Mouse (Mus musculus) ES-E14 (cell line): ENCODE measurements around the gene Olfr1368. TPM values are rescaled to one million over a fixed set of nuclear protein-coding genes. Genes with fewer than 3 reads are reported as not detected.

Source experiments
- DNase-seq: peaks from one replicate; pipeline ENCODE4 v3.0.0-alpha.2; 2013; ENCODE audit warnings: low read depth, low spot score
- H3K27ac ChIP-seq: 2 replicates; pipeline ENCODE4 v1.5.1; 2012; ENCODE audit warnings: low read depth, mild to moderate bottlenecking, low read length, moderate library complexity, mixed read lengths; ENCODE audit not compliant: poor library complexity, insufficient read depth, severe bottlenecking
- H3K36me3 ChIP-seq: 2 replicates; pipeline ENCODE4 v1.6.1; 2012; ENCODE audit warnings: mild to moderate bottlenecking, low read length, moderate library complexity, mixed read lengths; ENCODE audit not compliant: control insufficient read depth, poor library complexity, insufficient read depth, severe bottlenecking
- H3K4me1 ChIP-seq, 2 experiments: fragments of 150-350 bp in 1 of 2; sonication (generic) in 1 of 2; 2 replicates each; pipeline ENCODE4 v1.6.1; 2012; ENCODE audit warnings: low read length in 2 of 2, mild to moderate bottlenecking in 1 of 2, mixed read lengths in 1 of 2; ENCODE audit not compliant: control insufficient read depth in 2 of 2, insufficient read depth in 2 of 2, poor library complexity in 1 of 2
- H3K4me3 ChIP-seq, 2 experiments: fragments of 150-350 bp in 1 of 2; sonication (generic) in 1 of 2; 2 replicates each; pipeline ENCODE4 v1.5.1; 2012; ENCODE audit warnings: low read length in 2 of 2, low read depth in 1 of 2, mild to moderate bottlenecking in 1 of 2, mixed read lengths in 1 of 2; ENCODE audit not compliant: insufficient read depth in 1 of 2, poor library complexity in 1 of 2, severe bottlenecking in 1 of 2
- H3K9ac ChIP-seq: 2 replicates; pipeline ENCODE4 v1.6.1; 2012; ENCODE audit warnings: low read depth, mild to moderate bottlenecking, low read length, mixed read lengths; ENCODE audit not compliant: poor library complexity, insufficient read depth, severe bottlenecking
- H3K9me3 ChIP-seq: fragments of 150-350 bp; sonication (generic); 2 replicates; pipeline ENCODE4 v1.6.1; 2012; ENCODE audit warnings: low read depth, mild to moderate bottlenecking, low read length; ENCODE audit not compliant: control insufficient read depth, insufficient read depth
- CHD2 ChIP-seq: IDR thresholded peaks from 2 replicates; pipeline ENCODE4 v1.6.1; 2014; ENCODE audit warnings: mild to moderate bottlenecking, low read depth, low read length, inconsistent platforms
- HCFC1 ChIP-seq: IDR thresholded peaks from 2 replicates; pipeline ENCODE4 v1.6.1; 2012; ENCODE audit warnings: low read length, inconsistent platforms, borderline replicate concordance; ENCODE audit not compliant: insufficient read depth
- MAFK ChIP-seq: IDR thresholded peaks from 2 replicates; pipeline ENCODE4 v1.6.1; 2014; ENCODE audit warnings: mild to moderate bottlenecking, low read depth, low read length, inconsistent platforms; ENCODE audit not compliant: insufficient read depth
- ZC3H11A ChIP-seq: IDR thresholded peaks from 2 replicates; pipeline ENCODE4 v1.6.1; 2012; ENCODE audit warnings: low read depth, mild to moderate bottlenecking, inconsistent platforms, low read length, borderline replicate concordance
- ZNF384 ChIP-seq: IDR thresholded peaks from 2 replicates; pipeline ENCODE4 v1.6.1; 2012; ENCODE audit warnings: low read depth, low read length, inconsistent platforms
- in situ Hi-C, 2 experiments: fragments of 600-800 bp; cut with MboI; formaldehyde crosslinking; loops; one replicate each; pipeline ENCODE4 v1.15.1; 2025; ENCODE audit warnings: low sequenced_read_pairs in 2 of 2, inconsistent platforms in 1 of 2; ENCODE audit not compliant: unreplicated experiment in 2 of 2
- total RNA-seq: library from RNA; depleted of rRNA; stranded (reverse); fragments of 300-350 nt; gene quantifications from 2 replicates; pipeline ENCODE4 v1.2.3, GENCODE M21; 2012

The Olfr1368 gene
- total RNA-seq, 1 experiment: not detected

DNA sequence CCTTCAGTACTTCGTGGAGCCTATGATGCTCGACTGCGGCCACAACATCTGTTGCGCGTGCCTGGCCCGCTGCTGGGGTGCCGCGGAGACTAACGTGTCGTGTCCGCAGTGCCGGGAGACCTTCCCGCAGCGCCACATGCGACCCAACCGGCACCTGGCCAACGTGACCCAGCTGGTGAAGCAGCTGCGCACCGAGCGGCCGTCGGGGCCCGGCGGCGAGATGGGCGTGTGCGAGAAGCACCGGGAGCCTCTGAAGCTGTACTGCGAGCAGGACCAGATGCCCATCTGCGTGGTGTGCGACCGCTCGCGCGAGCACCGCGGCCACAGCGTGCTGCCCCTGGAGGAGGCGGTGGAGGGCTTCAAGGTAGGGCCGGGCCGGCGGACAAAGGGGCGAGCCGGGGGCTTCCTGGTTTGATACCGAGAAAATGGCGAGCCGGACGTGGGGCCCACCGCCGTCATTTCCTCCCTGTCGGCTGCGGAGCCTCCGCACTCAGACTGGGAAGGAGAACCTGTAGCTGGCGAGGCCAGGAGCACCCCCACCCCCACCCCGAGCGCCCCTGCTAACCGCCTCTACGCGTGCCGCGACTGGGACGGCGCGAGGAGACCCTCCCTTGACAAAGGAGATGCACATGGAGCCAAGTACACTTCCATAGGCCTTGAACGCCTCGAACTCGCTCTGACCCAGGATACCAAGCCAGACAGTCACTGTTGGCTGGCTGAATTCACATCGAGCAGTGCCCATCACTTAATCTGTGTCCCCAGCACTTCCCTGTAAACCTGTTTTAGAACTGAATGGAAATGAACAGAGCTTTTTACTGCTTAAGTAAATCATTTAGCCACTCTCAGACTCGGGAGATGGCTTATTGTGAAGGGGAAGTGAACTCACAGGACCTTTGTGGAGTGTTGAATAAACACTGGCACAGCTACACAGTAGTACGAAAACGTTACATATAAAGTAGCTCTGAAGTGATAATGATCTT lies 35.2 kb upstream of the Olfr1368 start:
- H3K9ac ChIP-seq: peak overlapping the region; percentile 95
- in situ Hi-C loops: no loop called here

DNA sequence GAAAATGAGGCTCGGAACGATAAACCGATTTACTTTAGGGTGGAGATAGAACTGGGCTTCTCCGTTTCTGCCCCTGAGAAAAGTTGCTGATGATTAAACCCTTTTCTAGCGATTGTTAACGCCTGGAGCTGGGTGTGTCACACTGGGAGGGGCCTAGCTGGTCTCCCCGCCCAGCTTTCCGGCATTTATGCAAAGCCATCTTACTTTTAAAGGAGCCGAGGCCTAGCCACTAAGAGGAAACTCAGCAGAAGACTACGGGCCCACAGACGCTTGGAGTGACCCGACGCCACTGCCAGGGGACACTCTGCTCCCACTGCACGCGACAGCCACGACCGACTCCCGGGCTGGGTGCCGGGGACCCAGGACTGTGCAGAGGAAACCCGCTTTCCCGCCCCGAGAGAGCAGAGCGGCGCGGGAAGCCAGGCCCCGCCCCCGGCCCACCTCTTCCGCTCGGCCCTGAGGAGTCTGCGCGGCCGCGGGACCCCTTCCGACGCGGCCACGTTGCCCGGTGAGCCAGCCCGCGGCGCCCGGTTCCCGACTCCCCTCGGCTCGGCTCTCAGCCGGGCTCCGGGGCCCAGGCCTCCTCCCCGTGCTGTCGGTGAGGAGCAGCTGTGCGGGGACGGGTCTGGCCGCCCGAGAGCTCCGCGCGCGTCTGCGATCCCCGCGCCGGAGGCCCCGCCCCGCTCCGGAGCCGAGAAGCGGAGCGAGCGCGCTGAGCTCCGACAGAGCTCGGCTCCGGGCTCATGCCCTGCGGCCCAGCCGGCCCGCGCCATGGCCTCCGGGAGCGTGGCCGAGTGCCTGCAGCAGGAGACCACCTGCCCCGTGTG lies 34.3 kb upstream of the Olfr1368 start:
- H3K4me1 ChIP-seq: peaks cover 4 to 10% of the 10 kb centered on the region in 2 experiments; a peak in 2 of 4 replicates
- DNase-seq: no peak

More for the DNA sequence above, 35.2 kb upstream of the Olfr1368 start:
- DNase-seq: no peak
- Histone ChIP-seq H3K4me3 (peak overlapping the region; percentile 90 to 94), H3K9me3 (no peaks in the 10 kb centered on the region), H3K27ac (peak overlapping the region; percentile 93), H3K4me1 (peaks cover 4 to 14% of the 10 kb centered on the region in 2 experiments; a peak in 2 of 4 replicates), H3K36me3 (peaks cover 33% of the 10 kb centered on the region)
- TF ChIP-seq HCFC1: no peak
- TF ChIP-seq CHD2: no peak
- TF ChIP-seq ZC3H11A: no peak
- no peak for TF ChIP-seq ZNF384
- TF ChIP-seq MAFK: no peak

DNA sequence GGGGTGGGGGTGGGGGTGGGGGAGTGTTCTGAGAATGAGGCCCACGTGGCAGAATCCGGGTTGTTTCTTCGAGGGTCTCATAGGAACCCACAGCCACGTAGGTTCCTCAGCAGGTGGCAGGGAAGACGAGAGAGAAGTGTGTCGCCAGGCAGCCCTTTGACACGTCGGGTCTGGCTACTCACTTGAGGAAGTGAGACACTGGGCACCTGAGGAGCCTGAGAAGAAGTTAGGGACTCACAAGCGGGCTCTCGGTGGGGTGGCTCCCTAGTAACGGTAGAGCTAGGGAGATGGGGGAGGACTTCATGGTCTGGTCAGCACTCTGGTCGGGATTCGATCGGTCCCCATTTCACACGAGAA lies 33.7 kb upstream of the Olfr1368 start, which contains the start of gene Trim27:
Gene Trim27 (plus strand): TSS at position 79 of the 357 bp plus-strand sequence.
- Histone ChIP-seq H3K9ac (peak within 1 kb of the TSS; percentile 95), H3K36me3 (peaks cover 23% of the 10 kb centered on the region), H3K27ac (peak within 1 kb of the TSS; percentile 93), H3K4me1 (peaks cover 4 to 11% of the 10 kb centered on the region in 2 experiments; a peak in 2 of 4 replicates), H3K4me3 (peak within 1 kb of the TSS; percentile 90 to 94), H3K9me3 (no peaks in the 10 kb centered on the region)
- in situ Hi-C loops: no loop called here
- no peak for DNase-seq
- TF ChIP-seq HCFC1: no peak

More for the DNA sequence above, 34.3 kb upstream of the Olfr1368 start:
- in situ Hi-C loops: no loop called here
- Histone ChIP-seq H3K9ac (peak overlapping the region; percentile 95), H3K27ac (peak overlapping the region; percentile 93), H3K4me3 (peak overlapping the region; percentile 90 to 94), H3K36me3 (peaks cover 23% of the 10 kb centered on the region), H3K9me3 (no peaks in the 10 kb centered on the region)
- TF ChIP-seq MAFK (no peak), ZC3H11A (no peak), HCFC1 (peak; percentile 26; the same call in 1 of the 2 replicates), ZNF384 (no peak), CHD2 (no peak)

DNA sequence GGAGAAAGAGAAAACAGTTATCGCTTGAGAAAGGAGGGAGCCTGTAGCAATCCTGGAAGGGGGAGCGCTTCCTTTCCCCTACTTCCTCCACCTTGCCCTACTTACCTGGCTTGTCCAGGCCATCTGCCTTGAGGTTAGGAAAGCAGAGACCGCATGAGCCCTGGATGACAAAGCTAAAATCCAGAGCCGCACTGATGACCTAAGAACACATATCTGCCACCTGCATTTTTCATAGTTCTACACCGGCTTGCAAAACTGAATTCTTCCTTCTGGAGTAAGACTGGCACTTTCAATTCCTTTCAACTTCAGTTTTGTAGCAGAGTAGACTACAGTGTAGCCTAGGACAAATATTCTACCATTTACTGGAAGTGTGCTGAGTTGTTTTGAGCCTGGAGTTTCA lies 32.7 kb upstream of the Olfr1368 start:
- H3K9me3 ChIP-seq: no peaks in the 10 kb centered on the region
- no peak for TF ChIP-seq MAFK
- TF ChIP-seq CHD2: no peak
- TF ChIP-seq ZNF384: no peak
- no peak for TF ChIP-seq ZC3H11A
- no peak for TF ChIP-seq HCFC1
- peak overlapping the region; percentile 36 for H3K9ac ChIP-seq
- peaks cover 4 to 10% of the 10 kb centered on the region in 2 experiments; a peak in 2 of 4 replicates for H3K4me1 ChIP-seq
- in situ Hi-C loops: no loop called here
- H3K27ac ChIP-seq: no peak overlapping the region
- DNase-seq: no peak
- H3K4me3 ChIP-seq: peak overlapping the region in 1 of 2 experiments; percentile 55; a peak in 2 of 4 replicates
- H3K36me3 ChIP-seq: peaks cover 15% of the 10 kb centered on the region
